Mouse (Mus musculus) regulatory T cell (primary cell): ENCODE results near the gene AC131692.1.
"Not testable (repeated sequence)": the region's sequence is repeated elsewhere in the genome, so short reads cannot be mapped to it uniquely, and the experiment has no call there.

Experiments used
- in situ Hi-C: fragments of 300-600 bp; cut with MboI, MseI; formaldehyde crosslinking; loops from one replicate; pipeline ENCODE4 v1.15.1; 2025; ENCODE audit warnings: high pct_unique_total_duplicates

AC131692.1 gene

GRCm38 (mm10) chr19:6116113-6116850, 22.1 kb downstream of the AC131692.1 start:
- in situ Hi-C loops: no loop called here

- in situ Hi-C loops: no loop called here
Observed at GRCm38 (mm10) chr19:6117346-6117985, 23.2 kb downstream of the AC131692.1 start.

- in situ Hi-C loops: no loop called here
Observed at GRCm38 (mm10) chr19:6117986-6118676, 23.9 kb downstream of the AC131692.1 start, which contains the start of gene Sac3d1. TSS of gene Sac3d1 (minus strand) at chr19:6118650.

GRCm38 (mm10) chr19:6118677-6119185, 24.5 kb downstream of the AC131692.1 start:
- in situ Hi-C loops: no loop called here

GRCm38 (mm10) chr19:6121761-6122160, 27.5 kb downstream of the AC131692.1 start:
- in situ Hi-C loops: no loop called here

- in situ Hi-C loops: no loop called here
Observed at GRCm38 (mm10) chr19:6123330-6123729, 29.1 kb downstream of the AC131692.1 start.

GRCm38 (mm10) chr19:6124898-6125297, 30.7 kb downstream of the AC131692.1 start:
- in situ Hi-C loops: loop anchor here (5.0 kb wide), 1 partner anchor 163 kb away; the partner anchor contains the start of gene Pola2

GRCm38 (mm10) chr19:6126289-6126688, 32.1 kb downstream of the AC131692.1 start:
- in situ Hi-C loops: loop anchor here (5.0 kb wide), 1 partner anchor 164 kb away; the partner anchor contains the start of gene Pola2

- in situ Hi-C loops: loop anchor here (5.0 kb wide), 1 partner anchor 165 kb away; the partner anchor contains the start of gene Pola2
Observed at GRCm38 (mm10) chr19:6126789-6127580, 32.8 kb downstream of the AC131692.1 start.

- in situ Hi-C loops: loop anchor here (5.0 kb wide), 1 partner anchor 166 kb away; the partner anchor contains the start of gene Pola2
Observed at GRCm38 (mm10) chr19:6127760-6128341, 33.6 kb downstream of the AC131692.1 start, which contains the start of gene Snx15. TSS of gene Snx15 (minus strand) at chr19:6128304.

- in situ Hi-C loops: not testable (repeated sequence)
Observed at GRCm38 (mm10) chr19:6130414-6131128, 36.4 kb downstream of the AC131692.1 start.

GRCm38 (mm10) chr19:6132171-6132827, 38.1 kb downstream of the AC131692.1 start:
- in situ Hi-C loops: no loop called here

GRCm38 (mm10) chr19:6133197-6133596, 39.0 kb downstream of the AC131692.1 start:
- in situ Hi-C loops: not testable (repeated sequence)

GRCm38 (mm10) chr19:6136397-6136796, 42.2 kb downstream of the AC131692.1 start:
- in situ Hi-C loops: no loop called here

GRCm38 (mm10) chr19:6139701-6140100, 45.5 kb downstream of the AC131692.1 start:
- in situ Hi-C loops: no loop called here

- in situ Hi-C loops: no loop called here
Observed at GRCm38 (mm10) chr19:6140374-6140677, 46.1 kb downstream of the AC131692.1 start.

GRCm38 (mm10) chr19:6140678-6141393, 46.6 kb downstream of the AC131692.1 start, which contains the start of gene Batf2:
TSS of gene Batf2 (plus strand) at chr19:6140983.
- in situ Hi-C loops: no loop called here

GRCm38 (mm10) chr19:6141394-6141749, 47.2 kb downstream of the AC131692.1 start, which contains the start of gene Arl2:
TSS of gene Arl2 (minus strand) at chr19:6141548.
- in situ Hi-C loops: no loop called here

GRCm38 (mm10) chr19:6144842-6145241, 50.6 kb downstream of the AC131692.1 start:
- in situ Hi-C loops: no loop called here
